Mouse (Mus musculus) spleen, adult 2 months (tissue): Measurements from ENCODE around the gene Fanca.

Source experiments
- CTCF ChIP-seq: fragments of 200-500 bp; IDR thresholded peaks from 2 replicates; pipeline ENCODE4 v1.5.1; 2011; ENCODE audit warnings: mild to moderate bottlenecking, inconsistent platforms; ENCODE audit not compliant: insufficient read depth, insufficient read length, insufficient replicate concordance; ENCODE audit errors: extremely low read depth
- POLR2A ChIP-seq: fragments of 200-500 bp; IDR thresholded peaks from 2 replicates; pipeline ENCODE4 v1.6.1; 2011; ENCODE audit warnings: low read depth, low read length, inconsistent platforms

GRCm38 (mm10) chr8:123231742-123232141 lies 86.6 kb downstream of the Fanca start:
- TF ChIP-seq CTCF (no peak), POLR2A (no peak)
